Mouse (Mus musculus) midbrain, embryonic 14.5 days (tissue): ENCODE data around the gene Padi2. TPM values are rescaled to one million over a fixed set of nuclear protein-coding genes. Genes with fewer than 3 reads are reported as not detected.

Experiments
- ATAC-seq: fragments of 200-750 bp; cut with Nextera tagmentation; 2 replicates; pipeline ENCODE4 v1.8.0; 2017; ENCODE audit warnings: moderate number of reproducible peaks, moderate library complexity; ENCODE audit not compliant: low FRiP score, low TSS enrichment
- DNase-seq: peaks from one replicate; pipeline ENCODE4 v3.0.0-alpha.2; 2015
- H3K27ac ChIP-seq: fragments of 300-500 bp; sonication (generic); replicated peaks from 2 replicates; pipeline ENCODE4 v1.5.1; 2014; ENCODE audit warnings: mild to moderate bottlenecking, low read depth, low read length, moderate library complexity
- H3K27me3 ChIP-seq: fragments of 300-500 bp; sonication (generic); 2 replicates; pipeline ENCODE4 v1.6.1; 2014; ENCODE audit warnings: low read length, control low read depth, mixed read lengths; ENCODE audit not compliant: control insufficient read depth, insufficient read depth
- H3K36me3 ChIP-seq: fragments of 300-500 bp; sonication (generic); 2 replicates; pipeline ENCODE4 v1.6.1; 2014; ENCODE audit warnings: low read length, control low read depth; ENCODE audit not compliant: control insufficient read depth, insufficient read depth
- H3K4me1 ChIP-seq: fragments of 300-500 bp; sonication (generic); 2 replicates; pipeline ENCODE4 v1.6.1; 2014; ENCODE audit warnings: mild to moderate bottlenecking, antibody characterized with exemption, low read length, control low read depth; ENCODE audit not compliant: control insufficient read depth, insufficient read depth
- H3K4me2 ChIP-seq: fragments of 300-500 bp; sonication (generic); 2 replicates; pipeline ENCODE4 v1.6.1; 2014; ENCODE audit warnings: mild to moderate bottlenecking, low read length, moderate library complexity
- H3K4me3 ChIP-seq: fragments of 300-500 bp; sonication (generic); replicated peaks from 2 replicates; pipeline ENCODE4 v1.5.1; 2014; ENCODE audit warnings: low read depth, low read length
- H3K9ac ChIP-seq: fragments of 300-500 bp; sonication (generic); replicated peaks from 2 replicates; pipeline ENCODE4 v1.6.1; 2014; ENCODE audit warnings: mild to moderate bottlenecking, low read length, moderate library complexity
- H3K9me3 ChIP-seq: fragments of 300-500 bp; sonication (generic); 2 replicates; pipeline ENCODE4 v1.6.1; 2016; ENCODE audit warnings: low read length, control low read depth, mixed read lengths; ENCODE audit not compliant: control insufficient read depth
- WGBS: fragments of 180-500 bp; shearing (Covaris S2); extraction: QIAGEN DNeasy Blood & Tissue Kit; methylation state at CpG from one replicate; pipeline ENCODE4 v1.1.7; 2014; 5-methylcytosine and 5-hydroxymethylcytosine counted together
- polyA plus RNA-seq: library from polyadenylated mRNA; unstranded; fragments of >200 nt; fragmentation: Nextera tagmentation; extraction: Ambion mirVana; gene quantifications from 2 replicates; pipeline ENCODE4 v1.2.1, GENCODE M21; 2014

Padi2 gene
- polyA plus RNA-seq, 1 experiment from 2014 or later = 1.7 TPM

DNA sequence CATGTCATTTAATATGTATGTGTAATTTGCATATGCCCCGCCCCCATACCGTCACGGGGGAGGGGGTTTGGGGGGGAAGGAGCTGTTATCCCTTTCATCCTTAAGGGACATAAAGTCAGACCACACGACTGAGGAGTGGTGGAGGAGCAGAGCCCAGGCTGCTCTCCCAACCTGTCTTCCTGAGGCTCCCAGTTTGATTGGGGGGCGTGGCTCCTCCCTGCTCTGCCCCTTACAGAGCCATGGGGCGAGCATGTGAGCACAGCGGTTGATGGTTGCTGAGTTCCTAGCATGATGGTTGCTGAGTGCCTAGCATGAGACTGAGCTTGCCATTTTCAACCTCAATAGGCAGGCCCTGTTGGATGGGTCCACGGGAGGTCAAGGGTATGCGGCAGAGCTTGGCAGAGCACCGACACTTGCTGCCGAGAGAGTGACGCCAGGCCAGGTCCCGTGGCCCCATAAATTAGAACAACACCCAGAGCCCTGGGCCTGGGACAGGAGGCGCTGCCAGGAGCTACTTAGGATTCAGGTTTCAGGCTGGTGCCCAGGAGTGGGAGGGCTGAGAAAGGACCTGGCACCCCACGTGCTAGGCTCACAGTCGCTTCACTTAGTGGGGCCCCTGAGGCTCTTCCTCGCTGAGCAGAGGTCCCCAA lies 4.6 kb downstream of the Padi2 start:
- H3K4me3 ChIP-seq = no peak overlapping the region
- H3K36me3 ChIP-seq = no peaks in the 10 kb centered on the region
- WGBS = 36% methylated on average over 17 of the region's 17 CpGs
- H3K9ac ChIP-seq = no peak overlapping the region
- H3K27ac ChIP-seq = no peak overlapping the region
- DNase-seq = no peak
- ATAC-seq = no peak
- no peak overlapping the region for H3K4me2 ChIP-seq
- H3K4me1 ChIP-seq = peaks cover 7% of the 10 kb centered on the region; the same call in 1 of the 2 replicates
- no peaks in the 10 kb centered on the region for H3K9me3 ChIP-seq
- no peaks in the 10 kb centered on the region for H3K27me3 ChIP-seq

GRCm38 (mm10) chr4:140911416-140911815 lies 5.3 kb downstream of the Padi2 start:
- H3K4me2 ChIP-seq = no peak overlapping the region
- H3K9me3 ChIP-seq = no peaks in the 10 kb centered on the region
- H3K27ac ChIP-seq = no peak overlapping the region
- no peaks in the 10 kb centered on the region for H3K36me3 ChIP-seq
- no peak for DNase-seq
- H3K4me3 ChIP-seq = no peak overlapping the region
- no peaks in the 10 kb centered on the region for H3K27me3 ChIP-seq
- 94% methylated on average over 9 of the region's 9 CpGs for WGBS
- no peak overlapping the region for H3K9ac ChIP-seq
- H3K4me1 ChIP-seq = peaks cover 2% of the 10 kb centered on the region; the same call in 1 of the 2 replicates
- no peak for ATAC-seq

GRCm38 (mm10) chr4:140912271-140912833 lies 6.2 kb downstream of the Padi2 start:
- ATAC-seq = no peak

GRCm38 (mm10) chr4:140913565-140913964 lies 7.4 kb downstream of the Padi2 start:
- no peak overlapping the region for H3K4me3 ChIP-seq
- no peaks in the 10 kb centered on the region for H3K4me1 ChIP-seq
- H3K9ac ChIP-seq = no peak overlapping the region
- no peaks in the 10 kb centered on the region for H3K9me3 ChIP-seq
- ATAC-seq = no peak
- 95% methylated on average over 9 of the region's 9 CpGs for WGBS
- no peak overlapping the region for H3K4me2 ChIP-seq
- H3K36me3 ChIP-seq = no peaks in the 10 kb centered on the region
- H3K27me3 ChIP-seq = no peaks in the 10 kb centered on the region
- no peak overlapping the region for H3K27ac ChIP-seq
- no peak for DNase-seq

More at GRCm38 (mm10) chr4:140912271-140912833, 6.2 kb downstream of the Padi2 start:
- 88% methylated on average over 10 of the region's 10 CpGs for WGBS
- no peak overlapping the region for H3K4me2 ChIP-seq
- no peaks in the 10 kb centered on the region for H3K36me3 ChIP-seq
- H3K4me3 ChIP-seq = no peak overlapping the region
- no peak overlapping the region for H3K9ac ChIP-seq
- no peak overlapping the region for H3K27ac ChIP-seq
- no peaks in the 10 kb centered on the region for H3K9me3 ChIP-seq
- DNase-seq = no peak
- no peaks in the 10 kb centered on the region for H3K4me1 ChIP-seq
- no peaks in the 10 kb centered on the region for H3K27me3 ChIP-seq

GRCm38 (mm10) chr4:140914731-140915131 lies 8.6 kb downstream of the Padi2 start:
- ATAC-seq (no peak), DNase-seq (peak; percentile 31)
- H3K9me3 ChIP-seq = no peaks in the 10 kb centered on the region
- H3K27me3 ChIP-seq = no peaks in the 10 kb centered on the region
- no peak overlapping the region for H3K9ac ChIP-seq
- WGBS = 43% methylated on average over 6 of the region's 6 CpGs
- no peak overlapping the region for H3K27ac ChIP-seq
- no peaks in the 10 kb centered on the region for H3K4me1 ChIP-seq
- H3K4me3 ChIP-seq = no peak overlapping the region
- H3K4me2 ChIP-seq = no peak overlapping the region
- no peaks in the 10 kb centered on the region for H3K36me3 ChIP-seq

DNA sequence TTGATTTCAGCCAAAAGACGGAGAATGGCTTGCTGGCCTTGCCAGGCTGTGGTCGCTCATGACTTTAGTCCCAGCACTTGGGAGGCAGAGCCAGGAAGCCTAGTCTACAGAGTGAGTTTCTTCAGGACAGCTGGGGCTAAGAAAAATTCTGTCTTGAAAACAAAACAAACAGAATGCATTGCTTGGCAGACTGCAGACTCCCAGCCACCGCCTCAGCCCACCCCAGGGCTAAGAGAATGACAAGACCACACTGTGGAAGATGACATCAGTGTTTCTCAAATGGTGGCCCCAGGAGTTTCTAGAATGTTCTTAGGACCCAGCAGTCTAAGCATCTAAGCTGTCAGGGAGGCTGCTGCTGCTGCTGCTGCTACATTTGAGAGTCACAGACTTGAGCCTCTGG lies 9.1 kb downstream of the Padi2 start:
- no peaks in the 10 kb centered on the region for H3K4me1 ChIP-seq
- no peaks in the 10 kb centered on the region for H3K27me3 ChIP-seq
- H3K36me3 ChIP-seq = no peaks in the 10 kb centered on the region
- H3K9me3 ChIP-seq = no peaks in the 10 kb centered on the region
- DNase-seq (no peak), ATAC-seq (no peak)
- H3K9ac ChIP-seq = no peak overlapping the region
- H3K4me3 ChIP-seq = no peak overlapping the region
- H3K4me2 ChIP-seq = no peak overlapping the region
- 81% methylated on average over 3 of the region's 3 CpGs for WGBS
- no peak overlapping the region for H3K27ac ChIP-seq

DNA sequence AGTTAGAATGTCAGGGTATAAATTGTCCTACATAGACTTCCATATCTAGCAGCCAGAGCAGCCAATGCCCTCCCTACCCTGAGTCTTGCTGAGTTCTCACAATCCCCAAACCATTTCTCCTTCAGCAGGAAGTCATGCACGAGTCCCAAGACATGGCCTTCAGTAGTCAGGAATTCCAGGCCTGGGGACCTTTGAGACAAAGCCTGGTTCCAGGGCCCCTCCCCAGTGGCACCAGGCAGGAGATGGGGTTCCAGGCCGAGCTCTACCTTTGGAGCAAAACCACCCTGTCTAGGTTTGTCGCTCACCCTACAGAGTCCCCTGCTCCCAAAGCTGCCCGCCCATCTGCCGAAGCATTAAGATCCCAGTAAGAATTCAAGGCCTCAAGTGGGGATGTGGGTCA lies 10.2 kb downstream of the Padi2 start:
- no peaks in the 10 kb centered on the region for H3K36me3 ChIP-seq
- no peak overlapping the region for H3K9ac ChIP-seq
- ATAC-seq (no peak), DNase-seq (no peak)
- H3K4me3 ChIP-seq = no peak overlapping the region
- no peaks in the 10 kb centered on the region for H3K27me3 ChIP-seq
- no peak overlapping the region for H3K27ac ChIP-seq
- no peaks in the 10 kb centered on the region for H3K4me1 ChIP-seq
- no peak overlapping the region for H3K4me2 ChIP-seq
- 93% methylated on average over 5 of the region's 5 CpGs for WGBS
- no peaks in the 10 kb centered on the region for H3K9me3 ChIP-seq

DNA sequence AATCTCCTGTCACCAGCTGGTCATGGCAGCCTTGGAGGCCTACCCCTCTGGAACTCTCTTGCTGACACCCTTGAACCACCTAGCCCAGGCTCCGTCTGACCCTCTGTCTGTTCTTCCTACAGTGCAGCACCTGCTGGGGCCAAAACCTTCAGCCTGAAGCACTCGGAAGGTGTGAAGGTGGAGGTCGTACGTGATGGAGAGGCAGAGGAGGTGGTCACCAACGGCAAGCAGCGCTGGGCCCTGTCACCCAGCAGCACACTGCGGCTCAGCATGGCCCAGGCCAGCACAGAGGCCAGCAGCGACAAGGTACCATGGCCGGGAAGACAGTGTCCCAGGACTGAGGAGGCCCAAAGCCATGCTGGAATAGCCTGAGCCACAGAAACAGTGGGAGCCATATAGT lies 11.3 kb downstream of the Padi2 start:
- no peaks in the 10 kb centered on the region for H3K27me3 ChIP-seq
- H3K36me3 ChIP-seq = no peaks in the 10 kb centered on the region
- no peaks in the 10 kb centered on the region for H3K9me3 ChIP-seq
- DNase-seq (no peak), ATAC-seq (no peak)
- H3K27ac ChIP-seq = no peak overlapping the region
- H3K4me1 ChIP-seq = no peaks in the 10 kb centered on the region
- H3K4me3 ChIP-seq = no peak overlapping the region
- no peak overlapping the region for H3K4me2 ChIP-seq
- 90% methylated on average over 9 of the region's 9 CpGs for WGBS
- H3K9ac ChIP-seq = no peak overlapping the region
